Mouse (Mus musculus): ENCODE results near the gene Stac2.

The Stac2 gene

GRCm38 (mm10) chr11:98020710-98021109 is 32.6 kb downstream of the Stac2 start:
- DNase-seq: no peak

DNA sequence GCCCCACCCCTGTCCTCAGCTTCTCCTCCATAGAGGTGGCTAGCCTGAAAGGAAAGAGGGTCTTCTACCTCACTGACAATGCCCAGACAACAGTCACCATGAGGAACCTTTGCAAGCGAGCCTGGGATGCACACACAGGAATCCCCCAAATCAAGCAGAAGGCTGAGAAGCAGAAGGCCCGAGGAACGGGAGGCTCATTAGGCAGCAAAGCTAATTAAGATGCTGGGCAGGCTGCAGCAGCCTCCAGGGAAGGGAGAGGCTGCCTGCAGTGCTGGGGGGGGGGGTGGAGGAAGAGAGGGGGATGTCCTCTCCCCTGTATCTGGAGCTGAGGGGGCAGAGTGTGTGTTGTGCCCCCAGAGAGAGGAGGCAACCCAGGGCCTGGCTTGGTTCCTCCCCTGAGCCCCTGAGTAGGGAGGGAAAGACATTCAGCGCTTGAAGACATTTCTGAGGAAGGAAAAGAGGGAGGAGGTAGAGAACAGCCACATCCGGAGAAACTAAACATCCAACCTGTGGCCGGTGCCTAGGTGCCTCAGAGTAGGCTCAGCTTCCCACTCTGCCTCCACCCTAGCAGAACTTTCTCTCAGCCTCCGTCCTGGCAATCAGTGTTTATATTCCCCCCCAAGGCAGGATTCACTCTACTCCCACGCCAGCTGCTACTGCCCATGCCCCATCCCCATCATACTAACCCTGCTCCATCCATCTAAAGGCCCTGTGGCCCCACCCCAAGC is 33.2 kb downstream of the Stac2 start:
- peak; percentile 52 for DNase-seq

GRCm38 (mm10) chr11:98018858-98019641 is 34.2 kb downstream of the Stac2 start:
- DNase-seq: peak; percentile 89

GRCm38 (mm10) chr11:98018222-98018621 is 35.0 kb downstream of the Stac2 start:
- peak; percentile 19 for DNase-seq

GRCm38 (mm10) chr11:98016824-98017223 is 36.4 kb downstream of the Stac2 start:
- DNase-seq: no peak

DNA sequence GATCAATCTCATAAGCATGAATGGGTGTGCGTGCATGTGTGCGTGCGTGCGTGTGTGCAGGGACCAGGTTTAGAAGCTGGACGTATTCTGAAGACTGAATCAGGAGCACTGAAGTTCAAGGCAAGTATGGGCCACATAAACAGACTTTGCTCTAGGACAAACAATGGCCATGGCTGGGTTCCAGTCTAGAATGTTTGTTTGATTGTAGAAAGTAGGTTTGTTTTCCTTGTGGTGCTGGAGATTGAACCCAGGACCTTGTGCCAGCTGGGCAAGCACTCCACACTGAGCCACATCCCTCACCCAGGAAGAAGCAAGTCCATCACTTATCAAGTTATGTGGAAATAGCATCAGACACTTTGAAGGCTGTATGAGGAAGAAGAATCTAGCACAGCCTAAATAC is 37.1 kb downstream of the Stac2 start:
- DNase-seq: no peak

- DNase-seq: no peak
Observed at GRCm38 (mm10) chr11:98012831-98013230, 40.4 kb downstream of the Stac2 start.

GRCm38 (mm10) chr11:98011716-98012115 is 41.5 kb downstream of the Stac2 start:
- DNase-seq: no peak

DNA sequence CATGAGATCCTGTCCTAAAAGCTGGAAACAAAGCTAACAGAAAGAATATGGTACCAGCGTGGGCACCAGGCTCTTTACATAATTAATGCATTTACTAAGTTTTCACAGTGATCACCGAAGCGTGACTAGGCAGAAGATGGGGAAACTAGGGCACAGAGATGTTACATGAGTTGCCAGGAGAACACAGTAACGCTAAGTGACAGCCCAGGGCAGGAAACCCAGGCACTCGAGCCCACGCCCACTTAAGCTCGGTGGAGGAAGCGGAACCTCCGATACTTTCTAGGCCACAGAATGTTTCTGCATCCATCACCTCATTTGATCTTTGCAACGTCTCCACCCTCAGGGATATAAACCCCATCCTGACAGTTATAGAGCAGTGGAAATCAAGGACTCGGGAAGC is 45.2 kb downstream of the Stac2 start:
- peak; percentile 44 for DNase-seq

- DNase-seq: no peak
Observed at GRCm38 (mm10) chr11:98005686-98006085, 47.6 kb downstream of the Stac2 start.

- DNase-seq: no peak
Observed at GRCm38 (mm10) chr11:98005076-98005475, 48.2 kb downstream of the Stac2 start.

- DNase-seq: no peak
Observed at GRCm38 (mm10) chr11:98004161-98004560, 49.1 kb downstream of the Stac2 start.

DNA sequence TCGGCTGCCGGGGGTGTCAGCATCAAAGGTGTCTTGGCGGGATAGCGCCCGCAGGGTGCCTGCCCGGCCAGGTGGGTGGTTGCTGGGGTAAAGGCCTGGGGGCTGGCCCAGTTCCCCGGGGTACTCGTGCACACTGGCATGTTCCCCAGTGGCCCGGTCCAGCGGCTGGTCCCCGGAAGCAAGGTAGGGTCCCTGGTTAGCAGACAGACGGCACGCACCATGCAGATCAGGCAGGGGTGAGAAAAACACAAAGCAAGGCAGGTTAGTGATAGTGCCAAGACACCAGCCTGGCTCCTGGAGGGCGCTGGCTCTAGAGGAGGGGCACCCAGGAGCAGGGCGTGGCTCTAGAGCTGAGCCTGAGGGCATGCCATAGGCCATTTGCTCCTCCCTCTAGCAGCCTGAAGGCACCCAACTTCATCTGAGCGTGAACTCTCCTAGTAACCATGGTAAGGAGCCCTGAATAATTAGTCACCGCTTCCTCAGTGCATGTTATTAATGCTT is 50.0 kb downstream of the Stac2 start:
- peak; percentile 66 for DNase-seq

DNA sequence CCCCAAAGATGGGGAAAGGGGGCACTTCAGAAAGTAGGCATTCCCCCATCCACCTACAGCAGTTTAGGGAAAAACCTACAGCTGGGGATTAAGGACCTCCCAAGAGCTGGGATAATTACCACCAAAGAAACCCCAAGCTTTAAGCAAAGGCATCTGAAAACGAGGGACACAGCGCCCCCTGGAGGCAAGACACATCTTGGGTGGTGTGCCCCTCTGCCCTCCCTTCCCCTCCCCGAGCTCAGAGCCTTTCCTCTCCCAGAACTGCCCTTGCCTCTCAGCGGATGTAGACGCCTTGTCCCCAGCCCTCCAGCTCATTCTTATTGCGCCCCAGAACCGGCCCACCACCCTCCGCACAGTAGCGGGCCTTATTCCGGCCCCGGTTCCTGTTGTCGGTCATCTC is 50.6 kb downstream of the Stac2 start:
- DNase-seq: peak; percentile 98

DNA sequence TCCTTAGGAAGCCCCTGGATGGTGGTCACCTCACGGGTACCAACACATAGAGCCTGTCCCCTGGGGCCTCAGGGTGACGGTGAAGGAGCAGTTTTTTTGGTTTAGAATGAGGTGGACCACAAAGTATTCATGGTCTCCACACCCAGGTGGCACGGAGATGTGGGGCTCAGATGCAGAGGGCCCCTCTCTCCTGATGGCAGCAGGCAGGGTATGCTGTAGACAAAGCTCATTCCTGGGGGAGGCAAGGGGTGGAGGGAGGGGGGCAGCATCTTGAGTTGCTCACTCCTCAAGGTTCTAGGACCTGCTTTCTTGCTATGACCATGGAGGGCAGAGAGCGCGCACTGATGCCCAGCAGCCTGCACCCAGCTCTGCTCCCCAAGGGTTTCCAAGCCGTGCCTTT is 51.3 kb downstream of the Stac2 start:
- peak; percentile 54 for DNase-seq

GRCm38 (mm10) chr11:98001351-98001824 is 51.9 kb downstream of the Stac2 start:
- peak; percentile 88 for DNase-seq

GRCm38 (mm10) chr11:98000378-98001140 is 52.7 kb downstream of the Stac2 start:
- peak; percentile 93 for DNase-seq

- DNase-seq: peak; percentile 35
Observed at GRCm38 (mm10) chr11:97999748-98000147, 53.5 kb downstream of the Stac2 start.

DNA sequence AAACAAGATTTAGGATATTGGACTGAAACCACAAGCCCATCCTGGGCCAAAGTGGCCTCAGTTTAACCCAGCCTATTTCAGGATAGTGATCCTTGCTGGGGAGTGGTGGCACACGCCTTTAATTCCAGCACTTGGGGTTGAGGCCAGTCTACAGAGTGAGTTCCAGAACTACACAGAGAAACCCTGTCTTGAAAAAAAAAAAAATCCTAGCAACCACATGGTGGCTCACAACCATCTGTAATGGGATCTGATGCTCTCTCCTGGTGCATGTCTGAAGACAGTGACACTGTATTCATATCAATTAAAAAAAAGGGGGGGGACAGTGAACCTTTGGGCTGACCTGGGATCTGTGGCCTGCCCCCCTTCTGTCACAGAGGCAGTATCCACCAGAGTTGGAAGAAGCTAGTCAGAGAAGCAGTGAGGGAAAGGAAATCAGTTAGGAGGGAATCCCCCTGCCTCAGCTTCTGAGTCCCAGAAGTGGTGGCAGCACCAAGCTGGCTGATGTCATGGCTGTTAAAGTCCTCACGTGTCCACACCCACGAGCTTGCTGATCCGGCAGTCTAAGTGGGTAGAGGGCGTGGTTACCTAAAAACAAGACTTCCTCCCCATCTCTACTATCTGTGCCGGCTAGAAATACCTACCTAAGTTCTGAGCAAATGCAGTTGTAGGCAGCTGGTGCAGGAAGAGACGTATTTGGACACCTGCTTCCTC is 54.2 kb downstream of the Stac2 start:
- DNase-seq: peak; percentile 80

GRCm38 (mm10) chr11:97998074-97998793 is 55.0 kb downstream of the Stac2 start:
- peak; percentile 57 for DNase-seq

DNA sequence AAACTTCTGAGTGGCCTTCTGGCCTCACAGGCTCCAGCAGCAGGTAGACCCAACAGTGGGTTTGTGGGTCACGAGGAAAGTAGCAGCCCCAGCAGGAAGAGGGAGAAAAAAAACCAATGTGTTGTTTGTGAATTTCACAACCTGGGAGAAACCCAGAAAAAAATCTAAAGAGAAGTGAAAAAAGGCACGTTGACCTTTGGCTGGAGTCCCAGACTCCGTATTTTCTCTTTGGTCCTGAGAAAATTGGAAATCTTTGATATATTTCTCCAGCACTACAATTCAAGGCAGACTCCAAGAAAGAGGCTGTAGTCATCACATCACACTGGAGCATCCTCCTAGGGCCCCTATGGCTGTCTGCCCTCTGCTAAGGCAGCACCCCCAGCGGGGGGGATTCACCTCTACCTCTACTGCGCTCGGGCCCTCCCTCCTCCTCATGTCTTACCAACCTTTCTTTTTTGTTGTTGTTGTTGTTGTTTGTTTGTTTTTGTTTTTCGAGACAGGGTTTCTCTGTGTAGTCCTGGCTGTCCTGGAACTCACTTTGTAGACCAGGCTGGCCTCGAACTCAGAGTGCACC is 55.8 kb downstream of the Stac2 start:
- DNase-seq: peak; percentile 59

All from thymus, postnatal 14 days (tissue).